Mouse (Mus musculus): ENCODE measurements around the gene Ttll2. TPM values are rescaled to one million over a fixed set of nuclear protein-coding genes. Genes with fewer than 3 reads are reported as not detected.

Ttll2 gene
- not detected for polyA plus RNA-seq (2014; fragmentation: Illumina TruSeq; extraction: RNeasy Lipid Tissue Mini Kit (QIAGEN cat#74804); ENCODE audit: low read depth, low replicate concordance)

GRCm38 (mm10) chr17:7352596-7352995, at the start of gene Ttll2:
Gene Ttll2, minus strand, starts transcription at chr17:7352696.

GRCm38 (mm10) chr17:7385364-7385763, 32.9 kb upstream of the Ttll2 start, which contains the start of gene Unc93a2:
Gene Unc93a2, minus strand, starts transcription at chr17:7385464.

GRCm38 (mm10) chr17:7371879-7372278, 19.4 kb upstream of the Ttll2 start, which contains the start of gene Gm49630:
Gene Gm49630, minus strand, starts transcription at chr17:7371979.

GRCm38 (mm10) chr17:7324346-7324745, 28.1 kb downstream of the Ttll2 start, which contains the start of gene Tcp10a:
Gene Tcp10a, plus strand, starts transcription at chr17:7324646.

Other genes starting within 250 kb of the Ttll2 start
- 0.54 TPM for gene Rps6ka2, start 182.6 kb downstream of the Ttll2 start, polyA plus RNA-seq (2014; fragmentation: Illumina TruSeq; extraction: RNeasy Lipid Tissue Mini Kit (QIAGEN cat#74804); ENCODE audit: low read depth, low replicate concordance)
- gene Tcp10a, start 28.1 kb downstream of the Ttll2 start, polyA plus RNA-seq (2014; fragmentation: Illumina TruSeq; extraction: RNeasy Lipid Tissue Mini Kit (QIAGEN cat#74804); ENCODE audit: low read depth, low replicate concordance), result not detected
- gene Gm49630, start 19.3 kb upstream of the Ttll2 start, polyA plus RNA-seq (2014; fragmentation: Illumina TruSeq; extraction: RNeasy Lipid Tissue Mini Kit (QIAGEN cat#74804); ENCODE audit: low read depth, low replicate concordance), result not detected
- gene Unc93a2, start 32.8 kb upstream of the Ttll2 start, polyA plus RNA-seq (2014; fragmentation: Illumina TruSeq; extraction: RNeasy Lipid Tissue Mini Kit (QIAGEN cat#74804); ENCODE audit: low read depth, low replicate concordance), result 0.16 TPM

All from sigmoid colon, adult 10 weeks (tissue).